Mouse (Mus musculus): Measurements from ENCODE around the gene Pten. TPM values are rescaled to one million over a fixed set of nuclear protein-coding genes. Genes with fewer than 3 reads are reported as not detected.
"Not testable (repeated sequence)": the region's sequence is repeated elsewhere in the genome, so short reads cannot be mapped to it uniquely, and the experiment has no call there.

Gene Pten
- total and polyA plus RNA-seq, 2 experiments from 2014 or later, result 12.3 to 122 TPM

GRCm38 (mm10) chr19:32818759-32819158, 61.5 kb downstream of the Pten start:
- DNase-seq, result no peak
- H3K27ac ChIP-seq (ENCODE audit: low read depth, low read length), result no peak overlapping the region
- H3K36me3 ChIP-seq (ENCODE audit: insufficient read depth), result peaks cover 11% of the 10 kb centered on the region
- ATAC-seq, result no peak
- H3K9ac ChIP-seq, result no peak overlapping the region
- no peaks in the 10 kb centered on the region for H3K27me3 ChIP-seq (ENCODE audit: insufficient read depth, low read length)
- no peak for TF ChIP-seq CTCF (IDR thresholded peaks at IDR 0.05; ENCODE audit: low read depth)
- no peak overlapping the region for H3K4me2 ChIP-seq (ENCODE audit: low read depth)
- H3K9me3 ChIP-seq (ENCODE audit: low read length), result no peaks in the 10 kb centered on the region
- 40% methylated on average over 4 of the region's 4 CpGs for WGBS
- no peaks in the 10 kb centered on the region for H3K4me1 ChIP-seq (ENCODE audit: insufficient read depth)
- no peak overlapping the region for H3K4me3 ChIP-seq (ENCODE audit: low read depth, low read length)

GRCm38 (mm10) chr19:32822959-32823358, 65.7 kb downstream of the Pten start:
- peaks cover 11% of the 10 kb centered on the region for H3K36me3 ChIP-seq (ENCODE audit: insufficient read depth)
- not testable (repeated sequence) for H3K27me3 ChIP-seq (ENCODE audit: insufficient read depth, low read length); H3K9ac ChIP-seq; H3K27ac ChIP-seq (ENCODE audit: low read depth, low read length); H3K9me3 ChIP-seq (ENCODE audit: low read length); H3K4me3 ChIP-seq (ENCODE audit: low read depth, low read length); ATAC-seq; DNase-seq; H3K4me1 ChIP-seq (ENCODE audit: insufficient read depth); H3K4me2 ChIP-seq (ENCODE audit: low read depth)
- WGBS, result no CpG with 5 or more reads among the region's 7 CpGs

GRCm38 (mm10) chr19:32826616-32827015, 69.3 kb downstream of the Pten start:
- no peak overlapping the region for H3K4me2 ChIP-seq (ENCODE audit: low read depth)
- no peaks in the 10 kb centered on the region for H3K4me1 ChIP-seq (ENCODE audit: insufficient read depth)
- no peak overlapping the region for H3K9ac ChIP-seq
- H3K4me3 ChIP-seq (ENCODE audit: low read depth, low read length), result no peak overlapping the region
- ATAC-seq (no peak), DNase-seq (no peak)
- WGBS, result 89% methylated on average over 4 of the region's 4 CpGs
- H3K27ac ChIP-seq (ENCODE audit: low read depth, low read length), result no peak overlapping the region
- H3K27me3 ChIP-seq (ENCODE audit: insufficient read depth, low read length), result no peaks in the 10 kb centered on the region
- TF ChIP-seq CTCF (IDR thresholded peaks at IDR 0.05; ENCODE audit: low read depth), result no peak
- no peaks in the 10 kb centered on the region for H3K9me3 ChIP-seq (ENCODE audit: low read length)
- H3K36me3 ChIP-seq (ENCODE audit: insufficient read depth), result no peaks in the 10 kb centered on the region

GRCm38 (mm10) chr19:32829871-32830270, 72.6 kb downstream of the Pten start:
- H3K4me3 ChIP-seq (ENCODE audit: low read depth, low read length), result no peak overlapping the region
- ATAC-seq (no peak), DNase-seq (no peak)
- no peak overlapping the region for H3K4me2 ChIP-seq (ENCODE audit: low read depth)
- H3K27me3 ChIP-seq (ENCODE audit: insufficient read depth, low read length), result no peaks in the 10 kb centered on the region
- H3K9me3 ChIP-seq (ENCODE audit: low read length), result no peaks in the 10 kb centered on the region
- H3K9ac ChIP-seq, result no peak overlapping the region
- no peaks in the 10 kb centered on the region for H3K4me1 ChIP-seq (ENCODE audit: insufficient read depth)
- 88% methylated on average over 2 of the region's 2 CpGs for WGBS
- no peaks in the 10 kb centered on the region for H3K36me3 ChIP-seq (ENCODE audit: insufficient read depth)
- no peak overlapping the region for H3K27ac ChIP-seq (ENCODE audit: low read depth, low read length)
- no peak for TF ChIP-seq CTCF (IDR thresholded peaks at IDR 0.05; ENCODE audit: low read depth)

GRCm38 (mm10) chr19:32831286-32831685, 74.0 kb downstream of the Pten start:
- TF ChIP-seq CTCF (IDR thresholded peaks at IDR 0.05; ENCODE audit: low read depth), result no peak
- Histone ChIP-seq H3K27ac (ENCODE audit: low read depth, low read length) (no peak overlapping the region), H3K36me3 (ENCODE audit: insufficient read depth) (no peaks in the 10 kb centered on the region), H3K4me1 (ENCODE audit: insufficient read depth) (no peaks in the 10 kb centered on the region), H3K9me3 (ENCODE audit: low read length) (no peaks in the 10 kb centered on the region), H3K27me3 (ENCODE audit: insufficient read depth, low read length) (no peaks in the 10 kb centered on the region), H3K4me3 (ENCODE audit: low read depth, low read length) (no peak overlapping the region), H3K4me2 (ENCODE audit: low read depth) (no peak overlapping the region), H3K9ac (no peak overlapping the region)
- DNase-seq (no peak), ATAC-seq (no peak)
- WGBS, result 79% methylated on average over 4 of the region's 4 CpGs

- Histone ChIP-seq H3K4me3 (ENCODE audit: low read depth, low read length) (no peak overlapping the region), H3K4me1 (ENCODE audit: insufficient read depth) (no peaks in the 10 kb centered on the region), H3K4me2 (ENCODE audit: low read depth) (no peak overlapping the region), H3K27me3 (ENCODE audit: insufficient read depth, low read length) (no peaks in the 10 kb centered on the region), H3K27ac (ENCODE audit: low read depth, low read length) (no peak overlapping the region), H3K36me3 (ENCODE audit: insufficient read depth) (no peaks in the 10 kb centered on the region), H3K9ac (no peak overlapping the region), H3K9me3 (ENCODE audit: low read length) (no peaks in the 10 kb centered on the region)
- ATAC-seq (no peak), DNase-seq (no peak)
- no peak for TF ChIP-seq CTCF (IDR thresholded peaks at IDR 0.05; ENCODE audit: low read depth)
- 96% methylated on average over 6 of the region's 6 CpGs for WGBS
Measured at GRCm38 (mm10) chr19:32840491-32840890, 83.2 kb downstream of the Pten start.

- Histone ChIP-seq H3K4me2 (ENCODE audit: low read depth) (no peak overlapping the region), H3K27me3 (ENCODE audit: insufficient read depth, low read length) (no peaks in the 10 kb centered on the region), H3K9me3 (ENCODE audit: low read length) (no peaks in the 10 kb centered on the region), H3K36me3 (ENCODE audit: insufficient read depth) (no peaks in the 10 kb centered on the region), H3K4me3 (ENCODE audit: low read depth, low read length) (no peak overlapping the region), H3K9ac (no peak overlapping the region), H3K4me1 (ENCODE audit: insufficient read depth) (no peaks in the 10 kb centered on the region), H3K27ac (ENCODE audit: low read depth, low read length) (no peak overlapping the region)
- no peak for DNase-seq
- no peak for TF ChIP-seq CTCF (IDR thresholded peaks at IDR 0.05; ENCODE audit: low read depth)
- WGBS, result 72% methylated on average over 5 of the region's 5 CpGs
- no peak for ATAC-seq
Measured at GRCm38 (mm10) chr19:32844486-32844885, 87.2 kb downstream of the Pten start.

- ATAC-seq, result no peak
- TF ChIP-seq CTCF (IDR thresholded peaks at IDR 0.05; ENCODE audit: low read depth), result no peak
- 91% methylated on average over 3 of the region's 3 CpGs for WGBS
Measured at GRCm38 (mm10) chr19:32848041-32848440, 90.7 kb downstream of the Pten start.

More at GRCm38 (mm10) chr19:32848041-32848440, 90.7 kb downstream of the Pten start:
- Histone ChIP-seq H3K9me3 (ENCODE audit: low read length) (no peaks in the 10 kb centered on the region), H3K27ac (ENCODE audit: low read depth, low read length) (no peak overlapping the region), H3K36me3 (ENCODE audit: insufficient read depth) (no peaks in the 10 kb centered on the region), H3K4me2 (ENCODE audit: low read depth) (no peak overlapping the region), H3K4me1 (ENCODE audit: insufficient read depth) (no peaks in the 10 kb centered on the region), H3K9ac (no peak overlapping the region), H3K4me3 (ENCODE audit: low read depth, low read length) (no peak overlapping the region), H3K27me3 (ENCODE audit: insufficient read depth, low read length) (no peaks in the 10 kb centered on the region)
- no peak for DNase-seq
